Mouse (Mus musculus): ENCODE data around the gene Rhox7a. TPM values are rescaled to one million over a fixed set of nuclear protein-coding genes. Genes with fewer than 3 reads are reported as not detected.

The Rhox7a gene
- polyA plus RNA-seq, 1 experiment from 2014 or later: not detected

Other genes with a start within 250 kb of the Rhox7a start
- not detected in 2 replicates for gene Rhox4f, start 224.0 kb upstream of the Rhox7a start, polyA plus RNA-seq (2014; fragmentation: Nextera tagmentation; extraction: Ambion mirVana)
- gene Rhox3g, start 203.1 kb upstream of the Rhox7a start, polyA plus RNA-seq (2014; fragmentation: Nextera tagmentation; extraction: Ambion mirVana): not detected in 2 replicates
- gene Rhox2g, start 188.2 kb upstream of the Rhox7a start, polyA plus RNA-seq (2014; fragmentation: Nextera tagmentation; extraction: Ambion mirVana): not detected in 2 replicates
- not detected in 2 replicates for gene Rhox4g, start 180.4 kb upstream of the Rhox7a start, polyA plus RNA-seq (2014; fragmentation: Nextera tagmentation; extraction: Ambion mirVana)
- gene Rhox3h, start 162.9 kb upstream of the Rhox7a start, polyA plus RNA-seq (2014; fragmentation: Nextera tagmentation; extraction: Ambion mirVana): not detected in 2 replicates
- gene Rhox2h, start 158.4 kb upstream of the Rhox7a start, polyA plus RNA-seq (2014; fragmentation: Nextera tagmentation; extraction: Ambion mirVana): not detected in 2 replicates
- gene Rhox5, start 26.8 kb upstream of the Rhox7a start, polyA plus RNA-seq (2014; fragmentation: Nextera tagmentation; extraction: Ambion mirVana): 0.53 and 1.1 TPM in 2 replicates
- gene Rhox6, start 4.8 kb upstream of the Rhox7a start, polyA plus RNA-seq (2014; fragmentation: Nextera tagmentation; extraction: Ambion mirVana): not detected in 2 replicates
- gene Rhox8, start 47.3 kb downstream of the Rhox7a start, polyA plus RNA-seq (2014; fragmentation: Nextera tagmentation; extraction: Ambion mirVana): not detected in 2 replicates
- not detected in 2 replicates for gene Rhox7b, start 65.5 kb downstream of the Rhox7a start, polyA plus RNA-seq (2014; fragmentation: Nextera tagmentation; extraction: Ambion mirVana)
- gene Rhox9, start 70.1 kb downstream of the Rhox7a start, polyA plus RNA-seq (2014; fragmentation: Nextera tagmentation; extraction: Ambion mirVana): not detected in 2 replicates
- gene Btg1-ps1, start 187.1 kb downstream of the Rhox7a start, polyA plus RNA-seq (2014; fragmentation: Nextera tagmentation; extraction: Ambion mirVana): not detected in 2 replicates
- gene Btg1-ps2, start 211.4 kb downstream of the Rhox7a start, polyA plus RNA-seq (2014; fragmentation: Nextera tagmentation; extraction: Ambion mirVana): not detected in 2 replicates
- gene Rhox10, start 234.8 kb downstream of the Rhox7a start, polyA plus RNA-seq (2014; fragmentation: Nextera tagmentation; extraction: Ambion mirVana): not detected in 2 replicates

Measured in forebrain, embryonic 11.5 days (tissue).